Mouse (Mus musculus) intestine, postnatal 0 days (tissue): ENCODE measurements around the gene Cd37. TPM values are rescaled to one million over a fixed set of nuclear protein-coding genes. Genes with fewer than 3 reads are reported as not detected.

Experiments
- ATAC-seq: fragments of 200-750 bp; cut with Nextera tagmentation; 2 replicates; pipeline ENCODE4 v1.8.0; 2017; ENCODE audit warnings: mild to moderate bottlenecking, moderate TSS enrichment, moderate library complexity
- H3K27ac ChIP-seq: fragments of 300-500 bp; sonication (generic); 2 replicates; pipeline ENCODE4 v1.5.1; 2014; ENCODE audit warnings: mild to moderate bottlenecking, low read depth, low read length, moderate library complexity
- H3K27me3 ChIP-seq: fragments of 300-500 bp; sonication (generic); replicated peaks from 2 replicates; pipeline ENCODE4 v1.6.1; 2014; ENCODE audit warnings: low read length, mixed read lengths; ENCODE audit not compliant: control insufficient read depth, insufficient read depth
- H3K36me3 ChIP-seq: fragments of 300-500 bp; sonication (generic); 2 replicates; pipeline ENCODE4 v1.6.1; 2014; ENCODE audit warnings: mild to moderate bottlenecking, moderate library complexity; ENCODE audit not compliant: control insufficient read depth, insufficient read depth
- H3K4me1 ChIP-seq: fragments of 300-500 bp; sonication (generic); replicated peaks from 2 replicates; pipeline ENCODE4 v1.6.1; 2014; ENCODE audit warnings: antibody characterized with exemption, low read length, mixed read lengths; ENCODE audit not compliant: control insufficient read depth, insufficient read depth
- H3K4me2 ChIP-seq: fragments of 300-500 bp; sonication (generic); replicated peaks from 2 replicates; pipeline ENCODE4 v1.6.1; 2014; ENCODE audit warnings: low read depth, mild to moderate bottlenecking, moderate library complexity
- H3K4me3 ChIP-seq: fragments of 300-500 bp; sonication (generic); 2 replicates; pipeline ENCODE4 v1.5.1; 2014; ENCODE audit warnings: low read depth, low read length
- H3K9ac ChIP-seq: fragments of 300-500 bp; sonication (generic); 2 replicates; pipeline ENCODE4 v1.6.1; 2014; ENCODE audit warnings: mild to moderate bottlenecking, low read depth, low read length
- H3K9me3 ChIP-seq: fragments of 300-500 bp; sonication (generic); 2 replicates; pipeline ENCODE4 v1.6.1; 2016; ENCODE audit warnings: mixed run types; ENCODE audit not compliant: control insufficient read depth
- CTCF ChIP-seq: sonication (generic); IDR thresholded peaks from 2 replicates; pipeline ENCODE4 v1.5.1; 2016; ENCODE audit warnings: low read depth, mild to moderate bottlenecking, control low read depth, antibody characterized with exemption, moderate library complexity
- WGBS: fragments of 180-500 bp; shearing (Covaris S2); extraction: QIAGEN DNeasy Blood & Tissue Kit; methylation state at CpG from one replicate; pipeline ENCODE4 v1.1.7; 2014; 5-methylcytosine and 5-hydroxymethylcytosine counted together
- polyA plus RNA-seq: library from polyadenylated mRNA; unstranded; fragments of >200 nt; fragmentation: Nextera tagmentation; extraction: Ambion mirVana; gene quantifications from 2 replicates; pipeline ENCODE4 v1.2.1, GENCODE M21; 2015

Cd37 gene
- polyA plus RNA-seq, 1 experiment from 2014 or later = 2.3 TPM

- 0 out of 2 replicates have a peak, but pooled peaks have one; percentile 8 for ATAC-seq
- no peak overlapping the region for H3K27ac ChIP-seq
- no peaks in the 10 kb centered on the region for H3K9me3 ChIP-seq
- peak overlapping the region; percentile 57; the same call in 1 of the 2 replicates for H3K4me2 ChIP-seq
- H3K27me3 ChIP-seq = no peaks in the 10 kb centered on the region
- no peak for TF ChIP-seq CTCF
- peaks cover 8% of the 10 kb centered on the region for H3K4me1 ChIP-seq
- H3K36me3 ChIP-seq = peaks cover 11% of the 10 kb centered on the region; the same call in 1 of the 2 replicates
- no peak overlapping the region for H3K9ac ChIP-seq
- 49% methylated on average over 17 of the region's 17 CpGs for WGBS
- H3K4me3 ChIP-seq = no peak overlapping the region
These were observed 3.2 kb downstream of the Cd37 start for GRCm38 (mm10) chr7:45235656-45236180.

GRCm38 (mm10) chr7:45234922-45235571 is 3.9 kb downstream of the Cd37 start:
- peak; percentile 39 for ATAC-seq
- 0 out of 2 replicates have a peak, but pooled peaks have one; percentile 13 for TF ChIP-seq CTCF
- 11% methylated on average over 21 of the region's 21 CpGs for WGBS
- Histone ChIP-seq H3K36me3 (peaks cover 11% of the 10 kb centered on the region; the same call in 1 of the 2 replicates), H3K9me3 (no peaks in the 10 kb centered on the region), H3K27me3 (no peaks in the 10 kb centered on the region), H3K4me2 (peak overlapping the region; percentile 57), H3K9ac (no peak overlapping the region), H3K4me1 (peaks cover 8% of the 10 kb centered on the region), H3K27ac (no peak overlapping the region), H3K4me3 (peak overlapping the region; percentile 20; the same call in 1 of the 2 replicates)

- ATAC-seq = peak; percentile 43; the same call in 1 of the 2 replicates
- Histone ChIP-seq H3K36me3 (peaks cover 15% of the 10 kb centered on the region; the same call in 1 of the 2 replicates), H3K9ac (no peak overlapping the region), H3K4me3 (no peak overlapping the region; the same call in 1 of the 2 replicates), H3K4me2 (peak overlapping the region; percentile 57), H3K4me1 (peaks cover 8% of the 10 kb centered on the region), H3K27ac (no peak overlapping the region), H3K9me3 (no peaks in the 10 kb centered on the region), H3K27me3 (no peaks in the 10 kb centered on the region)
- TF ChIP-seq CTCF = peak; percentile 27
- 14% methylated on average over 29 of the region's 29 CpGs for WGBS
These were observed 4.5 kb downstream of the Cd37 start for GRCm38 (mm10) chr7:45234333-45234841.

DNA sequence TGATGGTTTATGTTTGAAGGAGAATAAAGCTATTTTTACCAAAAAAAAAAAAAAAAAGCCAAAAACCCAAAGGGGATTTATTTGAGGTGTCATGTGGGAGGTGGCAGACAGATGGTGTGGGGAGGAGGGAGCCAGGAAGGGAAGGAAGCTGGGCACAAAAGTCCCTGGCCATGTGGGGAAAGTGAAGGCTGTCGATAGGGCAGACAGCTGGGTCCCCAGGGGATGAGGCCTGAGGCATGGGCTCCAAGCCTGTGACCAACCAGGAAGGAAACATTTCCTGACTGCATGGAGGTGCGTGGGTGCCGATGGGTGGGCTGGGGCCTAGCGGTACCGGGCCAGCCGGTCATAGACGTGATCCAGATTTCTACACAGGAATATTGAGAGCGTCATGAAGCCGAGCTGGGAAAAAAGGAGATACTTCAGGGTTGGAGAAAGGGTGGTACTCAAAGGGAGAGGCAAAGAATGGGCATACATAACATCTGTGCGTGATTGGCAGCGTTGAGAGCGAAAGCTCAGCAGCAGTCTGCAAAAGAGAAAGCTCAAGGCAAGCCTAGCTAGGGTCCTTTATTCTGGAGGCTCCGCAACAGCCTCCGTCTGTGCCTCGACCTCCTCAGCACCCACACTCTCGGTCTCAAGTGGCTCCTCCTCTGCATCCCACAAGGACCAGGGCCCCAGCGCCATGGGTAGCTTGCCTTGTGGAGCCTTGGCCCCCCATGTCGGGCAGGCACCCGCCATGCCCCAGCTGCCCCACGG is 5.2 kb downstream of the Cd37 start:
- peaks cover 16% of the 10 kb centered on the region; the same call in 1 of the 2 replicates for H3K36me3 ChIP-seq
- H3K27ac ChIP-seq = no peak overlapping the region
- no peak overlapping the region for H3K4me3 ChIP-seq
- peaks cover 8% of the 10 kb centered on the region for H3K4me1 ChIP-seq
- no peak for TF ChIP-seq CTCF
- 46% methylated on average over 20 of the region's 20 CpGs for WGBS
- H3K4me2 ChIP-seq = peak overlapping the region; percentile 57
- no peak for ATAC-seq
- H3K9me3 ChIP-seq = no peaks in the 10 kb centered on the region
- no peak overlapping the region for H3K9ac ChIP-seq
- H3K27me3 ChIP-seq = no peaks in the 10 kb centered on the region

DNA sequence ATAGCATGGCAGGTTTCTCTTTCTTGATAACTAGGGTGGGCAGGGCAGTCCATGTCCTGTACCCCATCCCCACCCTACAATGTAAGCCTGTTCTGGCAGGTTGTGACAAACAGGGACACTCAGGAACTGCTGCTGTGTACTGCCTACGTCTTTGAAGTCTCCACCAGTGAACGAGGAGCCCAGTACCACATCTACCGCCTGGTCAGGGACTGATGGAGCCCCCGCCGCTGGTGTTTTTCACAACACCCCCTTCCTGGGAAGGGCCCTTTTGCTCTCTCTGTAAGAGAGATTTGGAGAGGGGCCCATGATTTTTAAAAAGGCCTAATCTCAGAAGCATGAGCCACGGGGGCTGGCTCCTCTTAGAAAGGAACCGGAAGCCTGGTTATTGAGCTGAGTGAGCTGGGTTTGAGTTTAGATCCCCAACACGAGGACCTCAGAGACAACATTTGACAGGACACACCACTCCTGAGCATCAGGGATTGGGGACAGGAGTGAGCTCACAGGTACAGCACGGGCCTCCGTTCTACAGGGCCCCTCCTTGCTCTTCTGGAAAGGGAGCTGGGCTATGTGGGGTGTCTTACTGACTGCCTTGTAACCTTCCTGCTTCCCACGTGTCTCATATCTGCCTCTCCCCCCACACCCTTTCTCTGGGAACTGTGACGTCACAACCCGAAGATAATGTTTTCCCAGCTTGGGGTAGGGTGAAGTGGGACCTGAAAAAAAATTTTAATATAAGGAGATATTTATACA is 6.0 kb downstream of the Cd37 start:
- Histone ChIP-seq H3K27me3 (no peaks in the 10 kb centered on the region), H3K4me3 (no peak overlapping the region), H3K27ac (no peak overlapping the region), H3K36me3 (peaks cover 16% of the 10 kb centered on the region; the same call in 1 of the 2 replicates), H3K9ac (no peak overlapping the region), H3K9me3 (no peaks in the 10 kb centered on the region), H3K4me1 (peaks cover 8% of the 10 kb centered on the region), H3K4me2 (no peak overlapping the region)
- no peak for TF ChIP-seq CTCF
- WGBS = 76% methylated on average over 13 of the region's 13 CpGs
- no peak for ATAC-seq
